Mouse (Mus musculus): Measurements from ENCODE around the gene Prpsap2.

The Prpsap2 gene

DNA sequence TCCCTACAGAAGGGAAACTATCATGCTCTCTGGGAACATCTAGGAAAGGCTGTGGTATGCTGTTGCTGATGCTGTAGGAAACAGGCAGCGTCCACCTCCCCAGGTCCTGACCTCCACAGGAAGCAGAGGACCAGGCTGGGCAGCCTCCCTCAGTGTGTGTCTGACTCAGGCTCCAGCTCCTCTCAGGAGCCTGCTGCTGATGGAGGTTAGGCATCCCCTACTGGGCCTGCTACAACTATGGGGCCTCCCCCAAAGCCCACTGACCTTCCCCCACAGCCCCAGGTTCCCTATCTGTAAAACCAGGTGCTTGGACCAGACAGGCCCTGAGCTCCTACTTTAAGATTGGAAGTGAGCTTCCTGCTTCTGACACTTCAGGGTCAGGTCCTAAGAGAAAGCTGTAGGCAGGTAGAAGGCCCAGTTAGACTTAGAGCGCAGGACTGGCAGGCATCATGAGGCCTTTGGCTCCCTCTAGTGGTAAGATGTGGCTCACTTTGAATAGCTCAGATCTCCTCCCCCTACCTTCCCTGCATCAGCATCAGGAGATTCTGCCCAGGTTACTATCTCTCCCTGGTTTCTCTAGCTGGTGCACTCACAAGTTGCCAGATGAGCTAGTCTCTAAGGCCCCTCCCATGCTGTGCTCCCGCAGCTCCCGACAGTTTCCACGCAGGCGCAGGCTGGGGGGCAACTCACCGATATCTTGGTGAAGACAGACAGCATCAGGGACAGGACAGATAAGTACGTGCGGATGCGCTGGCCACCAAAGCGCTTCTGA is 47.4 kb downstream of the Prpsap2 start:
- peak; percentile 88 for DNase-seq

- DNase-seq, result no peak
These were observed 48.6 kb downstream of the Prpsap2 start for GRCm38 (mm10) chr11:61713157-61713855.

DNA sequence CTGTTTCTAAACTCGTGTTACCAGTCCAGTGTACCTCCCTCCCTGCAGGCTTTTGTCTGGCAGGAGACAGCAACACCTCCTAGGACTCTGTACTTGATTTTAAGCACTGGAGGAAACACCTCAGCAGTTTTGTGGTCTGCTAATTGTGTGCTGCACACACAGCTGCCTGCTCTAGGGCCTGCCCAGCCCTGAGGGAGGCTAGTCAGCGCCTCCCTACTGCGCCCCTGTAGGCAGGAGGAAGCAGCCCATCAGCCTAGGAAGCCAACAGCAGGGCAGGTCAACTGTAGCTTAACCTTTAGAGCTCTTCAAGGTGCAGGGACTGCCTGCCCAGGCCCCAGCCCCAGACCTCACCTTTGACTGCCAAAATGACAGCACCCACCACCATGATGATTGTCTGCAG is 53.0 kb downstream of the Prpsap2 start:
- DNase-seq, result peak; percentile 56

DNA sequence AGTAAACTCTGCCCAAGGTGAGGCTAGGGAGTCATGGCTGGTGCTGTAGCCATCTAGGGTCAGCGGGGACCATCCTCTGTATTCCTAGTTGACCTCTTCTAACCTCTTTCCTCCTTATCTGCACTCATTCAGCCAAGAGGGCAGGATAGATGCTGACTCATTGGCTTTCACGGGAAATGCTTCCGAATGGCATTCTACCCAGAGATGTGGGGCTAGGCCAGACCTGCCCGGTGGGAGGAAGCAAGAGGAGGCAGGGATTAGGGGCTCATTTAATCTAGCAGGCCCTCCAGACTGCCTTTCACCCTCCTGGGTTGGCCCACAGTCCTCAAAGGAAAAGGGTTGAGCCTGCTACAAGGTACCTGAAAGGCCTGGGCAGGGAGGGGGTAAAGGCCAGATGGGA is 55.7 kb downstream of the Prpsap2 start:
- DNase-seq, result no peak

- DNase-seq, result no peak
These were observed 56.3 kb downstream of the Prpsap2 start for GRCm38 (mm10) chr11:61705581-61705980.

DNA sequence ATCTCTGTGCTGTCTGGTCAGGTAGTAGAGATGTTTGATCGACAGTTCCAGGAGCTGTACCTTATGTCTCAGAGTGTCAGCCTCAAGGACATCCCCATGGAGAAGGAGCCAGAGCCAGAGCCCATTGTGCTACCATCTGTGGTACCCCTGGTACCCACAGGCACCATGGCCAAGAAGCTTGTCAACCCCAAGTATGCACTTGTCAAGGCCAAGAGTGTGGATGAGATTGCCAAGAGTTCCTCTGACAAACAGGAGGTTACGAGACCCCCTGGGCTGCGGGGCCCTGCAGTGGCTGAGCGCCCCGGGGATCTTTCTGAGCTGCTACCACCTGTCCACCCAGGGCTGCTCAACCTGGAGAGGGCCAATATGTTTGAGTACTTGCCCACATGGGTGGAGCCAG is 59.4 kb downstream of the Prpsap2 start:
- DNase-seq, result no peak

DNA sequence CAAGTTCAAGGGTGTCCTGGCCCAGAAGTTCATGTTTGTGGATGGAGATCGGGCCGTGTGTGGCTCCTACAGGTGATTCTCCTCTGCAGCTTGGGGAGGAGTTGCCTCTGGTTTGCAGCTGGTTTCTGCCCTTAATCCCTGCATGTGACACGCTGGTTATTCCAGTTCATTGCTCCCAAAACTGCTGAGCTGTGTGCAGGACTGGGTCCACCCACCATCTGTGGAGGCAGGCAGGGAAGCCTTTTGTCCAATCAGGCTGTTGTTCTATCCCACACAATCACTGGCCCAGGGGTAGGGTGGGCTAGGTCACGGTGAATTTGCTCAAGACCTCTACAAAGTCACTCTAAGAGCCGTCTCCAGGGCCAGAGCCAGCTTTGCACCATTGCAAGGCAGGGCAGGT is 60.2 kb downstream of the Prpsap2 start:
- DNase-seq, result peak; percentile 89

- DNase-seq, result peak; percentile 96
These were observed 62.0 kb downstream of the Prpsap2 start for GRCm38 (mm10) chr11:61699933-61700332.

GRCm38 (mm10) chr11:61699460-61699859 is 62.4 kb downstream of the Prpsap2 start:
- DNase-seq, result no peak

- no peak for DNase-seq
These were observed 63.0 kb downstream of the Prpsap2 start for GRCm38 (mm10) chr11:61698852-61699251.

DNA sequence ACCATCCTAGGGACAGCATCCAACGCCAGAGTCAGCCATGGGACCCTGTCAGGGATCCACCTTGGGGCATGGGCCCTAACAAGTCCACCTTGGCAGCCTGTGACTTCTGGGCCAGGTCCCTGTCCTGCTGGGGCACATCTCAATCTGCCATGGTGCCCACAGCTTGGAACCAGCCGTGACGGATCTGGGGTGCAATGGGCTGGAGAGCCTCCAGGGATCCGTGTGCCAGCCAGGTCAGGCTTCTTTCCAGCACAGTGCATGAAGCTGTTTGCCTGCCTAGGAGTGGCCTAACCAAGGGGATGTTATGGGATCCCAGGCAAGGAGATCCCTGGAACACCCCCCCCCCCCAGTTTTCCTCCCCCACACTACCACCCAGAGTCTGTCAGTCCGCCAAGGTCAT is 68.9 kb downstream of the Prpsap2 start:
- no peak for DNase-seq

DNA sequence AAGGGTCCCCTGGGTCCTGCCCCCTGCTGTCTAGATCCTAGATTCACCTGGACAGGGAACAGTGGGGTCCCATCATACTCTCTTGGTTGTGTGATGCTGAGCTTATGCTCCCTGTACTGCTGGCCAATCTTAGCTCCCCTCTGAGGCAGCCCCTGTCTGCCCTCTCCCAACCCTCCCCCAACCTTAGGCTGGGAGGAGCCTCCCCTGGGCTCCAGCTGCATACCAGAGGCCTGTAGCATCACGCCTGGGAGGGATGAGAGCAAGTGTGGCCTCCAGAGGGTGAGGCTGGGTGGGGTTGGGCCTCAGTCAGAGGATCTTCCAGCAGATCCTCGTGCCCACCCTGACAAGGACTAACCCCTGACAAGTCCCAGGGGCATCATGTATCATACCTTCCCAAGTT is 74.3 kb downstream of the Prpsap2 start:
- DNase-seq, result no peak

DNA sequence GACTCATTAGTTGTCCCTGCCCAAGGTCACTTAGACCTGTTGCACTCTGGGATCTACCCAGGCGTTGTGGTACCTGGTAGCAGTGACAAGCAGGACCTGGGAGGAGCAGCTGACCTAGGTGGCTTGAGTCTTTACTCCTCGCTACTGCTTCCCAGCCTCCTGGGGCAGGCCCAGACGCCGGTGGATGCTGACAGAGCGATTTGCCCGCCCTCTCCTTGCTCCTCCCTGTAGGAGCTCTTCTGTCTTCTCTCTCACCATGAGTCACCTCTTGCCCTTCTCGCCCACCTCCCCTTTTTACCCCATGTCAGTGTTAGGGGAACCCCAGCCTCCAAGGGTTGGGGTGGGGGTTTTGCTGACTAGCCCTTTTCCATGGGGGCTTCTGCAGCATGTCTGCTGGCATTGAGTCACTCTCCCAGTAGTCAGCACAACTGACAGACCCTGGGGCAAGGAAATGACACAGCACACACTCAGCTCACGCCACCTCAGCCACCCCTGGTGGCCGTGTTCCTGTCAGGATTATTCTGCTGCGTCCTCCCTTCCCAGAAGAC is 74.9 kb downstream of the Prpsap2 start:
- DNase-seq, result no peak

GRCm38 (mm10) chr11:61686141-61686540 is 75.7 kb downstream of the Prpsap2 start:
- no peak for DNase-seq

DNA sequence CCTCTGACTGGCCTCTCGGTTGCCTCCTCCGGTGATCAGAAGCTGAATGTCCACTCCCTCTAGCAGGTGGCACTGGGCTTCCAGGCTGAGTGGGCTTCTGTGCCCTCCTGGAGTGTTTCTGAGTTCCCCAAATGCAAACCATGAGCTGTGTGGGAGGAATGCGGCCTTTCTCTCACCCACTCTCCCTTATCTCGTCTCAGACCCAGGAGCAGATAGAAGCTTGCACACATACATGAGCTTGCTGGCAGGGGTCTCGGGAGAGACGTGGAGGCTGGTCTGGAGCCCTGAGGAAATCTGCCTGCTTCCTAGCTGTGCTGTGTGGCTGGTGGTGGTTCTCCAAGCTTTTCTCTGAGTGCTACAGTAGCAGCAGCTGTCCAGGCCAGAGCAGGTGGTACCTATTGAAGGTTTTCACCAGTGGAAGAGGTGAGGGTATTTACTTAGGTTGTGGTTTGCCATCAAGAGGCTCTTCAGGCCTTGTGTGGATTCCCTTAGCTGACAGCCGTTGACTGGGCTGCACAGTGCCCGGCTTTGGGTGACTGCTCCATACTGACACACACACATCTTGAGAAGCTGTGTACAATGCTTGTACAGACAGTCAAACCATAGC is 76.7 kb downstream of the Prpsap2 start:
- DNase-seq, result no peak

GRCm38 (mm10) chr11:61683907-61684731 is 77.8 kb downstream of the Prpsap2 start, which contains the start of gene Fam83g:
TSS of gene Fam83g (plus strand) at chr11:61684091.
- DNase-seq, result peak; percentile 85

All from kidney, adult 9 months (tissue).